Mouse (Mus musculus) spleen, adult 12 weeks (tissue): ENCODE data around the gene Slc9a1.
A peak's percentile ranks its signal among the peaks of the same experiment; 100 is the strongest.

Experiments used
- DNase-seq: peaks from one replicate; pipeline ENCODE4 v3.0.0; 2022; ENCODE audit warnings: low spot score

Slc9a1 gene

GRCm38 (mm10) chr4:133369553-133370297, at the start of gene Slc9a1:
Slc9a1 (plus strand) TSS chr4:133369706.
- peak; percentile 90 for DNase-seq

GRCm38 (mm10) chr4:133328129-133328528, 41.4 kb upstream of the Slc9a1 start:
- DNase-seq: no peak

GRCm38 (mm10) chr4:133330296-133330695, 39.2 kb upstream of the Slc9a1 start:
- no peak for DNase-seq

GRCm38 (mm10) chr4:133333306-133333705, 36.2 kb upstream of the Slc9a1 start:
- DNase-seq: no peak

GRCm38 (mm10) chr4:133337833-133338520, 31.5 kb upstream of the Slc9a1 start:
- DNase-seq: no peak

- DNase-seq: no peak
Measured at GRCm38 (mm10) chr4:133338521-133339095, 30.9 kb upstream of the Slc9a1 start.

GRCm38 (mm10) chr4:133339148-133339749, 30.3 kb upstream of the Slc9a1 start:
- peak; percentile 83 for DNase-seq

- no peak for DNase-seq
Measured at GRCm38 (mm10) chr4:133340217-133340616, 29.3 kb upstream of the Slc9a1 start.

GRCm38 (mm10) chr4:133344112-133344511, 25.4 kb upstream of the Slc9a1 start:
- DNase-seq: no peak

- no peak for DNase-seq
Measured at GRCm38 (mm10) chr4:133345702-133346101, 23.8 kb upstream of the Slc9a1 start.

GRCm38 (mm10) chr4:133346577-133346976, 22.9 kb upstream of the Slc9a1 start:
- no peak for DNase-seq

- no peak for DNase-seq
Measured at GRCm38 (mm10) chr4:133347624-133348023, 21.9 kb upstream of the Slc9a1 start.

GRCm38 (mm10) chr4:133348051-133348775, 21.3 kb upstream of the Slc9a1 start:
- DNase-seq: no peak

- no peak for DNase-seq
Measured at GRCm38 (mm10) chr4:133352797-133353196, 16.7 kb upstream of the Slc9a1 start.

GRCm38 (mm10) chr4:133353367-133354365, 15.8 kb upstream of the Slc9a1 start, which contains the start of gene Wdtc1:
Wdtc1 (minus strand) TSS chr4:133353481.
- DNase-seq: no peak

GRCm38 (mm10) chr4:133354641-133355040, 14.9 kb upstream of the Slc9a1 start:
- no peak for DNase-seq

GRCm38 (mm10) chr4:133370298-133371274, 1.1 kb downstream of the Slc9a1 start:
- peak; percentile 62 for DNase-seq

- no peak for DNase-seq
Measured at GRCm38 (mm10) chr4:133371621-133372277, 2.2 kb downstream of the Slc9a1 start.

- no peak for DNase-seq
Measured at GRCm38 (mm10) chr4:133372278-133372665, 2.8 kb downstream of the Slc9a1 start.
